Mouse (Mus musculus) lung, postnatal 10 days (tissue): ENCODE results near the gene Ptprd.
"Not testable (repeated sequence)": the region's sequence is repeated elsewhere in the genome, so short reads cannot be mapped to it uniquely, and the experiment has no call there.

Experiments
- DNase-seq: peaks from one replicate; pipeline ENCODE4 v3.0.0; 2021

Gene Ptprd

GRCm38 (mm10) chr4:76144925-76145324 lies 2066.8 kb downstream of the Ptprd start:
- DNase-seq = no peak

- DNase-seq = no peak
These were observed 2067.4 kb downstream of the Ptprd start for GRCm38 (mm10) chr4:76144333-76144732.

GRCm38 (mm10) chr4:76137901-76138300 lies 2073.9 kb downstream of the Ptprd start:
- DNase-seq = no peak

GRCm38 (mm10) chr4:76136625-76137024 lies 2075.1 kb downstream of the Ptprd start:
- no peak for DNase-seq

GRCm38 (mm10) chr4:76091845-76092244 lies 2119.9 kb downstream of the Ptprd start:
- DNase-seq = no peak

GRCm38 (mm10) chr4:76089866-76090265 lies 2121.9 kb downstream of the Ptprd start:
- no peak for DNase-seq

GRCm38 (mm10) chr4:76076051-76076450 lies 2135.7 kb downstream of the Ptprd start:
- no peak for DNase-seq

GRCm38 (mm10) chr4:76073286-76073685 lies 2138.5 kb downstream of the Ptprd start:
- DNase-seq = no peak

- DNase-seq = no peak
These were observed 2140.0 kb downstream of the Ptprd start for GRCm38 (mm10) chr4:76071720-76072119.

- no peak for DNase-seq
These were observed 2154.9 kb downstream of the Ptprd start for GRCm38 (mm10) chr4:76056836-76057235.

GRCm38 (mm10) chr4:76045650-76046049 lies 2166.1 kb downstream of the Ptprd start:
- DNase-seq = no peak

- no peak for DNase-seq
These were observed 2167.0 kb downstream of the Ptprd start for GRCm38 (mm10) chr4:76044802-76045201.

- DNase-seq = not testable (repeated sequence)
These were observed 2174.6 kb downstream of the Ptprd start for GRCm38 (mm10) chr4:76037178-76037577.

GRCm38 (mm10) chr4:76025571-76026325 lies 2186.0 kb downstream of the Ptprd start:
- no peak for DNase-seq

GRCm38 (mm10) chr4:76024502-76024821 lies 2187.3 kb downstream of the Ptprd start:
- peak; percentile 18 for DNase-seq

- no peak for DNase-seq
These were observed 2187.8 kb downstream of the Ptprd start for GRCm38 (mm10) chr4:76023756-76024501.

- no peak for DNase-seq
These were observed 2190.1 kb downstream of the Ptprd start for GRCm38 (mm10) chr4:76021670-76022069.

- DNase-seq = no peak
These were observed 2196.7 kb downstream of the Ptprd start for GRCm38 (mm10) chr4:76015026-76015425.

- DNase-seq = no peak
These were observed 2197.5 kb downstream of the Ptprd start for GRCm38 (mm10) chr4:76014151-76014840.

- DNase-seq = no peak
These were observed 2203.2 kb downstream of the Ptprd start for GRCm38 (mm10) chr4:76008580-76008979.

GRCm38 (mm10) chr4:76007219-76007618 lies 2204.5 kb downstream of the Ptprd start:
- DNase-seq = no peak

- no peak for DNase-seq
These were observed 2205.0 kb downstream of the Ptprd start for GRCm38 (mm10) chr4:76006717-76007116.

- DNase-seq = no peak
These were observed 2207.6 kb downstream of the Ptprd start for GRCm38 (mm10) chr4:76004161-76004560.

- no peak for DNase-seq
These were observed 2211.5 kb downstream of the Ptprd start for GRCm38 (mm10) chr4:76000258-76000657.
